Mouse (Mus musculus): ENCODE measurements at regions not wholly inside any gene's neighbourhood (a gene's known extent, or its start where the extent isn't known, plus 50 kb on each side); places are given as distances from the start of the nearest gene placed in this dataset.
"Not testable (repeated sequence)": the region's sequence is repeated elsewhere in the genome, so short reads cannot be mapped to it uniquely, and the experiment has no call there.

GRCm38 (mm10) chr2:36322371-36322770 lies 50.9 kb upstream of the Olfr338 start:
- H3K27me3 ChIP-seq = peaks cover 60% of the 10 kb centered on the region
- CTCF ChIA-PET; in situ Hi-C loops (cut with MboI; ENCODE audit: low pct_unique_long_range_greater_than_20kb); DNase-seq (ENCODE audit: low read depth, low spot score); ATAC-seq; POLR2A ChIA-PET: not testable (repeated sequence)
